Mouse (Mus musculus) stomach, postnatal 0 days (tissue): ENCODE results near the gene Nxn.

Experiments used
- CTCF ChIP-seq: IDR thresholded peaks from 2 replicates; pipeline ENCODE4 v1.5.1; 2016; ENCODE audit warnings: antibody characterized with exemption, low read depth, mild to moderate bottlenecking, moderate library complexity
- EP300 ChIP-seq: optimal IDR thresholded peaks from 2 replicates; pipeline ENCODE3; 2016; ENCODE audit warnings: antibody characterized with exemption

GRCm38 (mm10) chr11:76272440-76272839, 126.5 kb downstream of the Nxn start:
- TF ChIP-seq EP300 (no peak), CTCF (peak; percentile 67)
